Comparison of ENCODE assay signal across 8 mouse cellular contexts in genomic region chr17:11993249-11993648, GRCm38 (mm10).
DNase-seq lines count a peak whose midpoint lies in the region; ATAC-seq and TF ChIP-seq lines count a peak whose summit lies in the region.

No protein-coding gene starts in this region.

- no peak overlapping the region for H3K4me2 ChIP-seq in heart, embryonic 11.5 days
- H3K4me2 ChIP-seq in midbrain, embryonic 13.5 days (replicated peaks) = peak overlapping the region; percentile 28

- no peak overlapping the region for H3K27ac ChIP-seq in heart, embryonic 11.5 days (ENCODE audit: low read depth, low read length)
- H3K27ac ChIP-seq in midbrain, embryonic 13.5 days = no peak overlapping the region

- TF ChIP-seq CTCF in G1E (IDR thresholded peaks at IDR 0.05; ENCODE audit: low read depth, low read length) = 0 out of 2 replicates have a peak, but pooled peaks have one; percentile 15

- H3K27me3 ChIP-seq in heart, embryonic 11.5 days (ENCODE audit: control insufficient read depth, insufficient read depth, low read length) = 0 out of 2 replicates have a peak, but pooled peaks cover 2% of the 10 kb centered on the region
- peaks cover 22% of the 10 kb centered on the region for H3K27me3 ChIP-seq in G1E (ENCODE audit: insufficient read depth, low read length)
- H3K27me3 ChIP-seq in midbrain, embryonic 13.5 days = peaks cover 3% of the 10 kb centered on the region; the same call in 1 of the 2 replicates

- H3K9me3 ChIP-seq in heart, embryonic 11.5 days (replicated peaks; ENCODE audit: control insufficient read depth, low read length) = no peaks in the 10 kb centered on the region
- no peaks in the 10 kb centered on the region for H3K9me3 ChIP-seq in G1E (replicated peaks)
- no peaks in the 10 kb centered on the region for H3K9me3 ChIP-seq in midbrain, embryonic 13.5 days

- ATAC-seq in heart, embryonic 11.5 days (replicated peaks; ENCODE audit: insufficient number of reproducible peaks, low FRiP score, low TSS enrichment) = no peak
- ATAC-seq in G1E (ENCODE audit: extremely low read depth, insufficient number of reproducible peaks, low FRiP score, poor library complexity, severe bottlenecking) = no peak
- ATAC-seq in granulocyte monocyte progenitor cell, adult 5-6 weeks (replicated peaks; ENCODE audit: poor library complexity, severe bottlenecking) = peak; percentile 56; the same call in 1 of the 2 replicates
- peak; percentile 63; the same call in 1 of the 2 replicates for ATAC-seq in midbrain, embryonic 13.5 days

- no peak overlapping the region for H3K9ac ChIP-seq in heart, embryonic 11.5 days (ENCODE audit: low read depth, low read length)
- no peak overlapping the region for H3K9ac ChIP-seq in midbrain, embryonic 13.5 days (replicated peaks)

- no peaks in the 10 kb centered on the region for H3K36me3 ChIP-seq in heart, embryonic 11.5 days (ENCODE audit: control insufficient read depth, insufficient read depth, low read length)
- H3K36me3 ChIP-seq in G1E (replicated peaks) = no peaks in the 10 kb centered on the region
- H3K36me3 ChIP-seq in midbrain, embryonic 13.5 days = no peaks in the 10 kb centered on the region

- H3K4me3 ChIP-seq in heart, embryonic 11.5 days (ENCODE audit: low read depth, low read length) = no peak overlapping the region
- no peak overlapping the region for H3K4me3 ChIP-seq in G1E (ENCODE audit: low read depth, low read length)
- no peak overlapping the region for H3K4me3 ChIP-seq in midbrain, embryonic 13.5 days (replicated peaks)

- H3K4me1 ChIP-seq in heart, embryonic 11.5 days (ENCODE audit: control insufficient read depth, insufficient read depth, low read length) = peaks cover 9% of the 10 kb centered on the region
- H3K4me1 ChIP-seq in G1E (ENCODE audit: insufficient read depth, low read depth, low read length) = peaks cover 29% of the 10 kb centered on the region
- peaks cover 8% of the 10 kb centered on the region; the same call in 1 of the 2 replicates for H3K4me1 ChIP-seq in midbrain, embryonic 13.5 days (replicated peaks)

- peak; percentile 27 to 63 for DNase-seq in heart, adult 18-20 months
- DNase-seq in G1E (ENCODE audit: low spot score) = peak; percentile 19
- DNase-seq in cerebellum, adult 9-11 months = peak; percentile 36
- DNase-seq in layer of hippocampus, postnatal 36 days = peak; percentile 43 to 44
- peak; percentile 18 for DNase-seq in thymus, postnatal 25 days

- 33% methylated on average over 8 of the region's 8 CpGs for WGBS in heart, embryonic 11.5 days (ENCODE audit: insufficient replicate concordance)
- WGBS in midbrain, embryonic 13.5 days = 32% methylated on average over 8 of the region's 8 CpGs

Comparison
In these comparisons a context has a peak if more than half of its experiments do, and no peak if none do; other contexts are left out.
1. ATAC-seq: peak in granulocyte monocyte progenitor cell, adult 5-6 weeks (single experiment) and midbrain, embryonic 13.5 days (single experiment); none in heart, embryonic 11.5 days (single experiment) and G1E (single experiment).
2. Peak in every context shown above with its lines, with median percentiles within 50 percentile points of each other: DNase-seq.